ENCODE assay signal across 13 mouse cellular contexts in genomic region chr5:114298212-114298894, GRCm38 (mm10). TPM values are rescaled to one million over a fixed set of nuclear protein-coding genes. Genes with fewer than 3 reads are reported as not detected.
DNase-seq lines count a peak whose midpoint lies in the region; ATAC-seq and TF ChIP-seq lines count a peak whose summit lies in the region.
"Had no signal": no experiment of that assay in that cellular context is flagged by ENCODE, and none has a peak within 500 bp of the region (broad histone marks: within the 10 kb centered on the region; RNA-seq: fewer than 3 reads in every experiment).

No protein-coding gene starts in this region.

- H3K9ac ChIP-seq in forebrain, embryonic 11.5 days (ENCODE audit: low read length): no peak overlapping the region
- H3K9ac ChIP-seq: kidney, embryonic 15.5 days; stomach, embryonic 15.5 days had no signal

- DNase-seq in cerebellum, adult 11 months: peak; percentile 5
- DNase-seq in cerebellum, adult 9-11 months: no peak
- DNase-seq in left cerebral cortex, postnatal 14 days (ENCODE audit: low spot score in 2 of 2): peak; percentile 12 to 19
- DNase-seq in left cerebral cortex, adult 2 months (ENCODE audit: extremely low spot score in 1 of 2, low spot score in 2 of 2): no peak
- peak; percentile 67 for DNase-seq in forebrain, embryonic 11.5 days (ENCODE audit: low spot score)
- DNase-seq in midbrain, embryonic 10.5 days (ENCODE audit: low spot score): no peak
- DNase-seq in adipocyte (ENCODE audit: low spot score): no peak
- DNase-seq: heart, adult 2 months had no signal

- no peak for TF ChIP-seq CTCF in left cerebral cortex, adult 2 months (IDR thresholded peaks at IDR 0.05)

- H3K27ac ChIP-seq in left cerebral cortex, adult 2 months: no peak overlapping the region
- no peak overlapping the region for H3K27ac ChIP-seq in forebrain, embryonic 11.5 days (ENCODE audit: low read depth, low read length)
- peak overlapping the region; percentile 80 for H3K27ac ChIP-seq in midbrain, embryonic 10.5 days (replicated peaks)
- H3K27ac ChIP-seq: heart, adult 2 months; kidney, embryonic 15.5 days; stomach, embryonic 15.5 days had no signal

- peaks cover 9% of the 10 kb centered on the region for H3K27me3 ChIP-seq in forebrain, embryonic 11.5 days (ENCODE audit: control insufficient read depth, insufficient read depth, low read length)
- peaks cover 92% of the 10 kb centered on the region for H3K27me3 ChIP-seq in midbrain, embryonic 10.5 days (ENCODE audit: low read depth, poor library complexity, severe bottlenecking)
- H3K27me3 ChIP-seq: stomach, embryonic 15.5 days had no signal

- H3K9me3 ChIP-seq in forebrain, embryonic 11.5 days (ENCODE audit: control insufficient read depth, low read length): no peaks in the 10 kb centered on the region
- no peaks in the 10 kb centered on the region for H3K9me3 ChIP-seq in midbrain, embryonic 10.5 days (replicated peaks)
- H3K9me3 ChIP-seq: kidney, embryonic 15.5 days; stomach, embryonic 15.5 days had no signal

- no peak for ATAC-seq in forebrain, embryonic 11.5 days (replicated peaks; ENCODE audit: low FRiP score)
- ATAC-seq in erythroid progenitor cell, adult 5-6 weeks (replicated peaks; ENCODE audit: low FRiP score, poor library complexity, severe bottlenecking): no peak

- H3K4me2 ChIP-seq in forebrain, embryonic 11.5 days (ENCODE audit: low read depth, low read length, severe bottlenecking): no peak overlapping the region
- H3K4me2 ChIP-seq: kidney, embryonic 15.5 days; stomach, embryonic 15.5 days had no signal

- intact Hi-C loops in left cerebral cortex, postnatal 14 days (cut with DNase I): no loop called here
- intact Hi-C loops in left cerebral cortex, adult 2 months (cut with DNase I): no loop called here

- 69% methylated on average over 18 of the region's 18 CpGs for WGBS in forebrain, embryonic 11.5 days
- WGBS in midbrain, embryonic 10.5 days: 81% methylated on average over 18 of the region's 18 CpGs

- H3K4me1 ChIP-seq in forebrain, embryonic 11.5 days (replicated peaks; ENCODE audit: control insufficient read depth, insufficient read depth, low read length): peaks cover 8% of the 10 kb centered on the region; the same call in 1 of the 2 replicates
- H3K4me1 ChIP-seq in midbrain, embryonic 10.5 days: peaks cover 54% of the 10 kb centered on the region

- no peak overlapping the region for H3K4me3 ChIP-seq in left cerebral cortex, adult 2 months
- H3K4me3 ChIP-seq in forebrain, embryonic 11.5 days (ENCODE audit: low read depth, low read length): no peak overlapping the region
- H3K4me3 ChIP-seq in midbrain, embryonic 10.5 days: no peak overlapping the region
- H3K4me3 ChIP-seq: erythroblast, embryonic 14.5 days; heart, adult 2 months; kidney, embryonic 15.5 days; stomach, embryonic 15.5 days had no signal

- no peaks in the 10 kb centered on the region for H3K36me3 ChIP-seq in forebrain, embryonic 11.5 days (ENCODE audit: control insufficient read depth, insufficient read depth, low read length)
- no peaks in the 10 kb centered on the region for H3K36me3 ChIP-seq in midbrain, embryonic 10.5 days
- H3K36me3 ChIP-seq: kidney, embryonic 15.5 days; stomach, embryonic 15.5 days had no signal

RNA-seq across cellular contexts. Expression of gene Myo1h, which starts 9.4 kb away (rescaled TPM):
- 1 to 10 TPM; 2.7 to 2.8 TPM for total RNA-seq in left cerebral cortex, postnatal 14 days (2021)
- 1 to 10 TPM; 1.6 to 2.6 TPM for total RNA-seq in left cerebral cortex, adult 2 months (2021)
- polyA plus RNA-seq in forebrain, embryonic 11.5 days (2014; fragmentation: Nextera tagmentation; extraction: Ambion mirVana): 0.91 and 0.97 TPM in 2 replicates
- polyA plus RNA-seq in midbrain, embryonic 10.5 days (2016; fragmentation: Nextera tagmentation; extraction: Ambion mirVana): 0.57 and 0.75 TPM in 2 replicates
- not detected in 2 replicates for total RNA-seq in erythroid progenitor cell, adult 5-6 weeks (2015; ENCODE audit: low replicate concordance)
- total RNA-seq in erythroid progenitor cell, adult 5-6 weeks (2017; ENCODE audit: low replicate concordance): not detected in 2 replicates
- polyA plus RNA-seq: erythroblast, embryonic 14.5 days had no signal

RNA-seq across cellular contexts. Expression of gene Foxn4, which starts 24.7 kb away (rescaled TPM):
- not detected for total RNA-seq in left cerebral cortex, postnatal 14 days (2021)
- not detected for total RNA-seq in left cerebral cortex, adult 2 months (2021)
- polyA plus RNA-seq in forebrain, embryonic 11.5 days (2014; fragmentation: Nextera tagmentation; extraction: Ambion mirVana): 0.25 and 0.60 TPM in 2 replicates
- polyA plus RNA-seq in midbrain, embryonic 10.5 days (2016; fragmentation: Nextera tagmentation; extraction: Ambion mirVana): 7.2 and 11.1 TPM in 2 replicates
- not detected in 2 replicates for total RNA-seq in erythroid progenitor cell, adult 5-6 weeks (2015; ENCODE audit: low replicate concordance)
- not detected in 2 replicates for total RNA-seq in erythroid progenitor cell, adult 5-6 weeks (2017; ENCODE audit: low replicate concordance)
- total RNA-seq: heart, adult 2 months; left cerebral cortex, postnatal 36 days had no signal
- polyA plus RNA-seq: erythroblast, embryonic 14.5 days; kidney, embryonic 15.5 days; stomach, embryonic 15.5 days had no signal

Comparison
In these comparisons a context has a peak if more than half of its experiments do, and no peak if none do; other contexts are left out.
1. DNase-seq: peak in cerebellum, adult 11 months (single experiment), left cerebral cortex, postnatal 14 days (2 of 2) and forebrain, embryonic 11.5 days (single experiment); none in cerebellum, adult 9-11 months (single experiment), left cerebral cortex, adult 2 months (0 of 2), midbrain, embryonic 10.5 days (single experiment) and adipocyte (single experiment).